Mouse (Mus musculus) kidney, embryonic 16.5 days (tissue): ENCODE data around the gene Zfp811. TPM values are rescaled to one million over a fixed set of nuclear protein-coding genes. Genes with fewer than 3 reads are reported as not detected.

ENCODE experiments used
- ATAC-seq: fragments of 200-750 bp; cut with Nextera tagmentation; 2 replicates; pipeline ENCODE4 v1.8.0; 2017; ENCODE audit warnings: moderate TSS enrichment; ENCODE audit not compliant: low FRiP score, low TSS enrichment
- H3K27ac ChIP-seq: fragments of 300-500 bp; sonication (generic); 2 replicates; pipeline ENCODE4 v1.5.1; 2014; ENCODE audit warnings: low read length
- H3K27me3 ChIP-seq: fragments of 300-500 bp; sonication (generic); 2 replicates; pipeline ENCODE4 v1.6.1; 2014; ENCODE audit warnings: low read length, control low read depth, mixed read lengths; ENCODE audit not compliant: insufficient read depth
- H3K36me3 ChIP-seq: fragments of 300-500 bp; sonication (generic); 2 replicates; pipeline ENCODE4 v1.6.1; 2014; ENCODE audit warnings: low read length, control low read depth, mixed read lengths; ENCODE audit not compliant: insufficient read depth
- H3K4me1 ChIP-seq: fragments of 300-500 bp; sonication (generic); 2 replicates; pipeline ENCODE4 v1.6.1; 2014; ENCODE audit warnings: low read length, control low read depth, mixed read lengths; ENCODE audit not compliant: insufficient read depth
- H3K4me2 ChIP-seq: fragments of 300-500 bp; sonication (generic); replicated peaks from 2 replicates; pipeline ENCODE4 v1.6.1; 2014; ENCODE audit warnings: low read depth, low read length
- H3K4me3 ChIP-seq: fragments of 300-500 bp; sonication (generic); 2 replicates; pipeline ENCODE4 v1.5.1; 2014; ENCODE audit warnings: mild to moderate bottlenecking, low read length
- H3K9ac ChIP-seq: fragments of 300-500 bp; sonication (generic); replicated peaks from 2 replicates; pipeline ENCODE4 v1.6.1; 2014; ENCODE audit warnings: low read length
- H3K9me3 ChIP-seq: fragments of 300-500 bp; sonication (generic); 2 replicates; pipeline ENCODE4 v1.6.1; 2016; ENCODE audit warnings: low read length, control low read depth
- WGBS: fragments of 180-500 bp; shearing (Covaris S2); extraction: QIAGEN DNeasy Blood & Tissue Kit; methylation state at CpG from one replicate; pipeline ENCODE4 v1.1.7; 2014; 5-methylcytosine and 5-hydroxymethylcytosine counted together
- polyA plus RNA-seq: library from polyadenylated mRNA; unstranded; fragments of >200 nt; fragmentation: Nextera tagmentation; extraction: Ambion mirVana; gene quantifications from 2 replicates; pipeline ENCODE4 v1.2.1, GENCODE M21; 2015

The Zfp811 gene
- polyA plus RNA-seq, 1 experiment from 2014 or later: 3.3 TPM

DNA sequence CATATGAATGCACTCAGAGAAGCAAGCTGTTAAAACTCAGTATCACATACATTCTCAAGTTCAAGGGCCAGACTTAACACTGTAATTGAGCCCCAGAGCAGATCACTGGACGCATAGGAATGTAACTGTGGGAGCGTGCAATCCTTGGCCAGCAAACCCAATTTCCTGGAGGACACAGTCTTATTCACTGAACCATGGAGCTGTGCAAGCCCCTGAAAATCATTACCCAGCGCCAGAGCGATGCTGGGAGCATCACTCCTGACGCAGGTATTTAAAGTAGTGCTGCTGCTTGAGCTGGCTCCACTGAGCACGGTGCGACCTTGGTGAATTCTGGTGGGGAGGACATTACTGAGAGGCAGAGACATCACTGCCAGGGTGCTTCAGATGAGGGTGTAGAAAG is 4.4 kb upstream of the Zfp811 start:
- ATAC-seq: peak; percentile 85
- peaks cover 14% of the 10 kb centered on the region for H3K36me3 ChIP-seq
- no peaks in the 10 kb centered on the region for H3K27me3 ChIP-seq
- H3K9me3 ChIP-seq: no peaks in the 10 kb centered on the region
- 40% methylated on average over 7 of the region's 7 CpGs for WGBS
- H3K4me2 ChIP-seq: no peak overlapping the region
- H3K27ac ChIP-seq: 0 out of 2 replicates have a peak overlapping the region, but pooled peaks have one; percentile 36
- H3K9ac ChIP-seq: no peak overlapping the region
- peaks cover 3% of the 10 kb centered on the region for H3K4me1 ChIP-seq
- H3K4me3 ChIP-seq: no peak overlapping the region

GRCm38 (mm10) chr17:32810648-32811047 is 917 bp upstream of the Zfp811 start:
- Histone ChIP-seq H3K4me3 (no peak overlapping the region), H3K27ac (no peak overlapping the region), H3K27me3 (no peaks in the 10 kb centered on the region), H3K4me1 (peaks cover 12% of the 10 kb centered on the region), H3K9ac (no peak overlapping the region), H3K36me3 (no peaks in the 10 kb centered on the region), H3K4me2 (no peak overlapping the region), H3K9me3 (no peaks in the 10 kb centered on the region)
- 49% methylated on average over 1 of the region's 1 CpGs for WGBS
- no peak for ATAC-seq

DNA sequence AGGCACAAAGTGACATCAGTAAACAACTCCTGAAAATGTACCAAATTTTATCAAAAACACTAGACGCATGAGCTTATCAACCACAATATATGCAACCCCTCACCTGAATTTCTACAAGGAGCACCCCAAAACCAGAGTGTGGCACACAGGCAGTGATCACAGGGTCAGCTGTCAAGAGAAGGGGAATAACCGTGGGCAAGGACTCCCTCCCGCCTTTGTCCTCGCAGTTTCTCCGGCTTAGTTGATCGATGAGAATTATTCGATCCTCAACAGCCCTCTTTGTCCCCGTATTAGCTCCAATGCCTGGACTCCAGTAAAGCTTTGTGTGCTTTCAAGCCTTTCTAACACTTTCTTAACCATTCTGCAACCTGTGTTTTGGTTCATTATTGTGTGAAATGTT is 810 bp downstream of the Zfp811 start:
- Histone ChIP-seq H3K9me3 (no peaks in the 10 kb centered on the region), H3K36me3 (no peaks in the 10 kb centered on the region), H3K27me3 (no peaks in the 10 kb centered on the region), H3K27ac (no peak overlapping the region), H3K4me3 (peak overlapping the region; percentile 53), H3K4me2 (peak overlapping the region; percentile 65), H3K4me1 (peaks cover 12% of the 10 kb centered on the region), H3K9ac (peak overlapping the region; percentile 59; the same call in 1 of the 2 replicates)
- 10% methylated on average over 8 of the region's 8 CpGs for WGBS
- no peak for ATAC-seq

- H3K9ac ChIP-seq: no peak overlapping the region
- H3K4me1 ChIP-seq: peaks cover 25% of the 10 kb centered on the region
- H3K4me3 ChIP-seq: no peak overlapping the region
- WGBS: 80% methylated on average over 8 of the region's 8 CpGs
- H3K9me3 ChIP-seq: no peaks in the 10 kb centered on the region
- no peaks in the 10 kb centered on the region for H3K27me3 ChIP-seq
- H3K27ac ChIP-seq: no peak overlapping the region
- H3K4me2 ChIP-seq: peak overlapping the region; percentile 69; the same call in 1 of the 2 replicates
- no peak for ATAC-seq
- peaks cover 7% of the 10 kb centered on the region; the same call in 1 of the 2 replicates for H3K36me3 ChIP-seq
These were observed 20.5 kb downstream of the Zfp811 start for GRCm38 (mm10) chr17:32789244-32789643.

DNA sequence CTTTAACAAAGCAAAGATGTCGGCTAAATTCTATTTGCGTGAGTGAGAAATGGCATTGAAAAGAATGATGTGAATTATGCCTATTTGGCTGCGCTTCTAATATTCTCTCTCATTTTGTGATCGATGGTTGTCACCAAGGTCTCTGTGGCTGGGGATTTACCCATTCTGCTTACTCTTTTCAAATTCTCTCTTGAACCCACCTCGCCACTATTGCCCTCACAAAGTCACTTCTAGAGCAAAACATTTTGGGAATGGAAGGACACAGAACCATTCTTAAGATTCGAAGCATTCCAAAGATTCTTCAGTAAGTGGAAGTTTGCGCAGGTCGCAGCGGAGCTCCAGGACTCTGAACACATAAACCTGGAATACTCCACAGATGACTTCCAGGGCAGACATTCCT is 21.2 kb downstream of the Zfp811 start:
- Histone ChIP-seq H3K27ac (peak overlapping the region; percentile 97; the same call in 1 of the 2 replicates), H3K36me3 (peaks cover 14% of the 10 kb centered on the region), H3K27me3 (no peaks in the 10 kb centered on the region), H3K4me3 (peak overlapping the region; percentile 89), H3K4me2 (peak overlapping the region; percentile 69), H3K9ac (peak overlapping the region; percentile 96), H3K4me1 (peaks cover 25% of the 10 kb centered on the region), H3K9me3 (no peaks in the 10 kb centered on the region)
- 8% methylated on average over 9 of the region's 9 CpGs for WGBS
- ATAC-seq: no peak

- peak within 1 kb of the TSS; percentile 89 for H3K4me3 ChIP-seq
- peak; percentile 98 for ATAC-seq
These were observed 21.6 kb downstream of the Zfp811 start, which contains the start of gene Zfp871 for GRCm38 (mm10) chr17:32788094-32788559. Gene Zfp871, minus strand, starts transcription at chr17:32788287.

GRCm38 (mm10) chr17:32787436-32788093 is 22.2 kb downstream of the Zfp811 start:
- peaks cover 25% of the 10 kb centered on the region for H3K4me1 ChIP-seq
- under 1% methylated on average over 31 of the region's 31 CpGs for WGBS
- H3K4me3 ChIP-seq: peak overlapping the region; percentile 89
- H3K27me3 ChIP-seq: no peaks in the 10 kb centered on the region
- no peaks in the 10 kb centered on the region for H3K9me3 ChIP-seq
- peak overlapping the region; percentile 96 for H3K9ac ChIP-seq
- peak overlapping the region; percentile 72 for H3K4me2 ChIP-seq
- peak overlapping the region; percentile 97 for H3K27ac ChIP-seq
- H3K36me3 ChIP-seq: peaks cover 20% of the 10 kb centered on the region
- ATAC-seq: peak; percentile 92

More at GRCm38 (mm10) chr17:32788094-32788559, 21.6 kb downstream of the Zfp811 start, which contains the start of gene Zfp871:
- H3K4me1 ChIP-seq: peaks cover 25% of the 10 kb centered on the region
- H3K4me2 ChIP-seq: peak within 1 kb of the TSS; percentile 72
- peak within 1 kb of the TSS; percentile 96 for H3K9ac ChIP-seq
- peaks cover 17% of the 10 kb centered on the region for H3K36me3 ChIP-seq
- no peaks in the 10 kb centered on the region for H3K27me3 ChIP-seq
- H3K9me3 ChIP-seq: no peaks in the 10 kb centered on the region
- under 1% methylated on average over 22 of the region's 22 CpGs for WGBS
- H3K27ac ChIP-seq: peak within 1 kb of the TSS; percentile 97

DNA sequence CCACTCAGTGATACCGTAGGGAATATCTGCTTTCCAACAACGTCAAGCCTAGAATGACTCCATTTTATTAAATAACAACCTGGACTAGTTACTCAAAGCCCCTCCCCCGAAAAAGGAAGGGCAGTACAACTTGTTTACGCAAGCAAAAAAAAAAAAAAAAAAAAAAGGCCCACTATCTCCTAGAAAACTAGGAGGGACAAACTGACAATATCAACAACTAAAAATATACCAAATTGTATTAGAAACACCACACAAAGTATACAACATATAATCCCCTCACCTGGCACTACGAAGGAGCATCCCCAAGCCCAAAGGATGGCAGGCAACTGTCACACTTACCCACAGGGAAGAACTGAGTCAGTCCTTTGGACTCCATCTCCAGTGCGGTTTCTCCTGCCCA is 22.8 kb downstream of the Zfp811 start:
- Histone ChIP-seq H3K4me1 (peaks cover 25% of the 10 kb centered on the region), H3K9me3 (no peaks in the 10 kb centered on the region), H3K36me3 (peaks cover 22% of the 10 kb centered on the region), H3K27ac (no peak overlapping the region), H3K27me3 (no peaks in the 10 kb centered on the region), H3K4me3 (peak overlapping the region; percentile 89), H3K4me2 (peak overlapping the region; percentile 72), H3K9ac (peak overlapping the region; percentile 96)
- 57% methylated on average over 6 of the region's 6 CpGs for WGBS
- no peak for ATAC-seq

DNA sequence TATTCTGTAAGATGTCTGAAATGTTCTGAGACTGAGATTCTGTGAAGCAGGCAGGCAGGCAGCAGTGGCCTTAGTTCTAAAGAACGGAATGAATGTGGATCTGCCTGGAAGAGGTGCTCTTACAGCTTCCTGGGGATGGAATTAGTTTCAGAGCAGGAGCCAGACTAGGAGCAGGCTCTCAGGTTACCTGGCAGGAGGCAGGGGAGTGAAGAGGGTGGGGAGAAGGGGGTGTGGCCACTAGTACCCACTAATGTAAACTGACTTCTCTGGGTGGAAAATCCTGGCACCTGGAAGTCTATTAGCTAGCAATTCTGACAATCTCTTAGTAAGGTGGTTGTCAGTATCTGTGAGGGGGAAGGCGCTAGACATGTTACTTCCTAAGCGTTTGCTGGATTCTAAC is 24.1 kb downstream of the Zfp811 start:
- H3K4me3 ChIP-seq: no peak overlapping the region
- no peak overlapping the region for H3K4me2 ChIP-seq
- H3K36me3 ChIP-seq: peaks cover 22% of the 10 kb centered on the region
- H3K4me1 ChIP-seq: peaks cover 25% of the 10 kb centered on the region
- H3K9me3 ChIP-seq: no peaks in the 10 kb centered on the region
- 77% methylated on average over 3 of the region's 3 CpGs for WGBS
- ATAC-seq: no peak
- H3K27me3 ChIP-seq: no peaks in the 10 kb centered on the region
- no peak overlapping the region for H3K27ac ChIP-seq
- H3K9ac ChIP-seq: no peak overlapping the region

DNA sequence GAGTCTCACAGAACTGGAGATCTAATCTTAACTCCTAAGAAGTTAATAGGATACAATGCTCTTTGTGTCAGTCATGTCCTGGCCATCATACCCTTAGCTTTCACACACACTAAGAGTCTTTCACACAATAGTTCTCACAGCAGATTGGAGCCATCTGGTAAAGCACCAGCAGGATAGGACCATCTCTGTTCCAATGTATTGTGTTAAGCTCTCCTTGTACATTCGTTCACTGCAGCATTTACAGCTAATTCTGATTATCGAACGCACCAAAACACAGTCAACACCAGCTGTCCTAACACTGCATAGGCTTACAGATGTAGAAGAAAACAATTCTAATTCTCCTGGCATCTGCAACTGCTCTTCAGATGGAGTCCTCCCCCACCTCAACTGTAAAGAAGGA is 32.2 kb downstream of the Zfp811 start:
- ATAC-seq: no peak
- Histone ChIP-seq H3K9ac (no peak overlapping the region), H3K4me1 (no peaks in the 10 kb centered on the region), H3K27ac (no peak overlapping the region), H3K27me3 (no peaks in the 10 kb centered on the region), H3K9me3 (no peaks in the 10 kb centered on the region), H3K36me3 (peaks cover 47% of the 10 kb centered on the region), H3K4me2 (no peak overlapping the region), H3K4me3 (no peak overlapping the region)
- WGBS: 97% methylated on average over 3 of the region's 3 CpGs
